Mouse (Mus musculus): ENCODE measurements around the gene Lrp3.
A peak's percentile ranks its signal among the peaks of the same experiment; 100 is the strongest.
"Not testable (repeated sequence)": the region's sequence is repeated elsewhere in the genome, so short reads cannot be mapped to it uniquely, and the experiment has no call there.

Gene Lrp3

DNA sequence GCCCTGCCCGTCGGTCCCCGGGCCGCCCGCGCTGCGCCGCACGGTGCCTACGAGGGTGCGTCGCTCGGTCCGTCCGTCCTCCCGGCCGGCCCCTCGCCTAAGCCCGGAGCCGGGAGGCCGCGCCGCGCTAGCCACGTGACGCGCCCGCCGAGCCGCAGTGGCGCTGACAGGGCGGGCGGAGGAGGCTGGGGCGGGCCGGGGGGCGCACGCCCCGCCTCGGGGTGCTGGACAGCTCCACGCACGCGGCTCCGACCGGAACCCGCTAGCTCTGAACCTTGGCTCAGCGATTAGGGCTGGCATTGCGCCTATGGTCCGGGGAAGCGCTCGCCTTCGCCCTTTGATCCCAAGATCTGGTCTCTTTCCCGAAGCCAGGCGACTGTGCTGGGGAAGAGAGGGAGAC lies at the start of gene Lrp3:
Gene Lrp3, minus strand, starts transcription at position 274 of the 400 bp plus-strand sequence.
- DNase-seq (ENCODE audit: low spot score in 2 of 2), result no peak

DNA sequence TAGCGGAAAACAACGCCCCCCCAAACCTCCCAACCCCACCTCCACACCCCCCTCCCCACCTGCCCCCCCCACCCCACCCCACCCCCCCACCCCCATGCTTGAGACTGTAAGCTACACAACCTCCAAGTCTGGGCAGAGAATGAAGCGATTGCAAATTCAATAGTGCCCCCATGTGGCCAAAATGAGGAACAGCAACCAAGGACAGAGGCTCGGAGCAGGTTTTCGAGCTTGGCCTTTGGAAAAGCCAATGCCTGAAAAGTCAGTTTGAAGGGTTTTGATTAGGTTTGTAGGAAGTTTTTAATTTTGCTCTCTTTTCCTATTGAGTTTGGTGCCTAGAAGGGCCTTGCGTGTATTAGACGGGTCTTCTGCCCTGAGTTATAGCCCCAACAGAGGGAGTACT lies 49.4 kb upstream of the Lrp3 start:
- peak in 1 of 2 experiments; percentile 36 for DNase-seq (ENCODE audit: low spot score in 2 of 2)

DNA sequence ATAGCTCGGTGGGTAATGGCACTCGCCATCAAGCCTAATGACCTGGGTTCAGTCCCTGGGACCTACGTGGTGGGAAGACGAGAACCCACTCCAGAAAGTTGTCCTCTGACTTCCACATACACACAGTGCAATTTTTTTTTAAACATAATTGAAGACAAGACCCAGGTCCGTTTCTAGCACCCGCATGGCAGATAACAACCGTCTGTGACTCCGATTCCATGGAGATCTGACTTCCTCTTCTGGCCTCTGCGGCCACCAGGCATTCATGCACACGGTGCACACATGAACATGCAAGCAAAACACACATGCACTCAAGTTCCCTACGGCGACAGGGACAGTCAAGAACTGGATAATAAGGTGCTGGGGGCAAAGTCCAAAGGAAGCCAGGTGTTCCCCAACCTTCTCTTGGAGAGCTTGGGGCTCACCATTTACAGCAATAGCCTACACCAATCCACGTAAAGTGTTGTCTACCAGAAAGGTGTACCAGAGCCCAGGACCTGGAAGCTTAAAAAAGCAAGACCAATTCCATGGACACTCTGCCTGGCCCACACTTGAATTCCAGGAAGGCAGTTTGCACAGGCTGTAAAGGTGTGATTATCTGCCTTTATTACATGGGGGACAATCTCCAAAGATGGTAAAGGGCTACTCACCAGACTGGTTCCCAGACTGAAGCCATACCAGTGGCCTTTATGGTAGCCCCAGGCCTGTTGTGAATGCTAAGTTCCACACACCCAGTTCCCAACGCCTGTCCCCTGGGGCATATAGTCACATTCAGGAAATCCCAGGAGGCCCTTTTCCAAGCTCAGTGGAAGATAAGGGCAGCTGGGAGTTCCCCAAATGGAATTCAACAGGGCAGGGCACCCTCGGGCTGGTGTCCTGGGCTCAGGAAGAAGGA lies 48.5 kb upstream of the Lrp3 start:
- DNase-seq (ENCODE audit: low spot score in 2 of 2), result no peak

DNA sequence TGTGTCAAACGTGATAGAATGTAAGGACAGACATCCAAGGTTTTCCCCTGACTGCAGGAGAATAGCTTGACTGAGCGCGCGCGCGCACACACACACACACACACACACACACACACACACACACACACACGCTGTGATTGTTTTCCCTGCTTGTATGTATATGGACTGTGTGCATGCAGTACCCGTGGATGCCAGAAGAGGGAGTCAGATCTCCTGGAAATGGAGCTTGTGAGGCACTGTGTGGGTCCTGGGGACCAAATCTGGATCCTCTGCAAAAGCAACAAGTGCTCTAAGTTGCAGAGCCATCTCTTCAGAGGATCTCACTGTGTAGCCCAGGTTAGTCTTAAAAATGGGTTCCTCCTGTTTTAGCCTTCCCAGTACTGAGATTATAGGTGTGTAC lies 44.1 kb upstream of the Lrp3 start:
- DNase-seq (ENCODE audit: low spot score in 2 of 2), result no peak

DNA sequence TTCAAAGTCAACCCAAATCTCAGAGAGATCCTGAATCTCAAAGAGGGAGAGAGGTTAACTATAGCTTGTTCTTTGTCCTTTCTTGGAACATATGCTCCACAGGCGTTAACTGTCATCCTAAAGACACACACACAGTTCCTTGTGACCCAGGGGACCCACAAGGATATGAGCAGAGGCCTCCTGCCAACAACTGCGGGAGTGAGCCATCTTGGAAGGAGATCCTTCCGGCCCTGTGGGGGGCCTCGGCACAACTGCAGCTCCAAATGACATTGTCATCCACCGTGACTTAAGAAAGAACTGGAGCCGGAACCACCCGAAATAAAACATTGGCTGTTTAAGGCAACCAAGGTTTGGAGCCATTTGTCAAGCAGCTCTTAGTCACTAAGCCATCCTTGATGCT lies 43.0 kb upstream of the Lrp3 start:
- DNase-seq (ENCODE audit: low spot score in 2 of 2), result no peak

DNA sequence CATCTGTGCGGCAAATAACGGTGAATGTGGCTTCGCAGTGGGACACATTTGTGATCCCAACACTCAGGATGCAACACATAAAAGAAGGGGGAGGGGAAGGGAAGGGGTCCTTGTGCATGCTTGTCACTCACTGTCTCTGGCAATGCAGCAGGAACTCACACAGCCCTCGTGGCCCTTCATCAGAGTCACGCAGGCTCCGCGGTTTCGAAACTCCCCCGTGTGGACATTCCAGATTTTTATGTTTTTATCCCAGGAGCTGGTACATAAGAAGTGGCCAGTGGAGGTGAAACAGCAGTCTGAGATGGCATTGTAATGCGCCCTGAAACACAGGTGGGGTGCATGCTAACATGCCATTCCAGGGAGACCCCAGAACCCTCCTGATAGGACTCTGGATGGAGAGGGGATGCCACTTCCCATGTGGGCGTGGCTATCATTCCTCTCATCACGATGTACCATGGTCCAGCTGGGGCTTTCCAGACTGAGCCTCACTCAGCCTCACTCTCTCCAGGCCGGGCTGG lies 36.8 kb upstream of the Lrp3 start:
- no peak for DNase-seq (ENCODE audit: low spot score in 2 of 2)

DNA sequence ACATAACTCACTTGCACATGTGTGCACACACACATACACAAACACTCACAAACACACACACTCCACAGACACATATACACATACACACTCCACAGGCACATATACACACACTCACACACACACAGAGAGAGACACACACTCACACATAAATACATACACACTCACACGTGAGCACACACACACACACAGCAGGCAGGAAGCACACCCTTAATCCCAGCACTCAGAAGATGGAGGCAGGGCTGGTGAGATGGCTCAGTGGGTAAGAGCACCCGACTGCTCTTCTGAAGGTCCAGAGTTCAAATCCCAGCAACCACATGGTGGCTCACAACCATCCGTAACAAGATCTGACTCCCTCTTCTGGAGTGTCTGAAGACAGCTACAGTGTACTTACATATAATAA lies 22.6 kb upstream of the Lrp3 start:
- DNase-seq (ENCODE audit: low spot score in 2 of 2), result not testable (repeated sequence)

DNA sequence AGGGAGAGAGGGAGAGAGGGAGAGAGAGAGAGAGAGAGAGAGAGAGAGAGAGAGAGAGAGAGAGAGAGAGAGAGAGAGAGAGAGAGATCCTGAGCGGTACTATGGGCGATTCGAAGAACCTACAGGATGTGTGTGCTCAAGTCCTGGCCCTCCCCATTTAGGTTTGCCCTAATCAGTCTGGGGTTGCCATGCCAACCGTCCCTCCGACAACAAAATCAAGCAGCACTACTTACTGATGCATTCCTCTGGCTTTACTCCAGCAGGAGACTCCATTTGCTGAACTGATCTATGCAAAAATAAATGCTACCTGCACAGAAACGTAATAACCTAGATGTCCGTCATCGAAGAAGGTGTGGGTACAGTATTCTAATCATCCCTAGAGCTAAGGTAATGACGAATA lies 20.0 kb upstream of the Lrp3 start:
- peak in 1 of 2 experiments; percentile 31 for DNase-seq (ENCODE audit: low spot score in 2 of 2)

DNA sequence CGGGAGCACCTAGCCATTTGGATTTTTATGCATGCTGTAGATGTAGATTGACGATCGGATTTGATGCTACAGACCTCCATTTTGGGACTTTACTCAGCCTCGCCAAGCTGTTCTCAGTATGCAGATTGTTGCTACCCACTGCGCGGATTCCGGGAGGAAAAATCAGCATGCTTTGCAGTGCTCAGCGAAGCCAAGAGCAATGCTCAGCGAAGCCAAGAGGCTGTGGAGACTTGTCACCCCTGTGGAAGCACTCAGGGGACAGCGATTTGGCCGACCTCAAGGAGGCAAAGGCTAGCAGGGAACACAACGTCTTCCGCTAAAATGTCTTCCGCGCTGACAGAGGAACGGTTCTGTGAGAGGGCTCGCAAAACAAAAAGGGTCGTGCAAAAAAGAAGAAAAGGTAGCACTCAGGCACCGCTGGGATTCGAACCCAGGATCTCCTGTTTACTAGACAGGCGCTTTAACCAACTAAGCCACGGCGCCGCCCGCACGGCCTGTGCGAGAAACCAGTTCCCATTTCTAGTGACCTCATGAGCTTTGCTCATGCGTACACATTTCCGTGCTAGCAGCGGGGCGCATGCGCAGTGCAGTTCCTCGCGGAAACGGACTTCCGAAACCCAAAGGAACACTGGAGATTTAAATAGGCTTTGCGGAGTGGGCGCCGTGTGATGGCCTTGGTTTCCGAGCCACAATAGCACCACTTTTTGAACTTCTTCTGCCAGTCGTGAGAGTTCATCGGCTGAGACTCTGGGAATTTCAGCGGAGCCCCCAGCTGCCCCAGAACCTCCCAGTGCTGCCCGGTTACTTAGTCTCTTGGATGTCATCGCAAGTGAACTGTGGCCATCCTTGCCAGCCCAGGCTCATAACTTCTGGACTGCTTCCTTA lies 19.3 kb upstream of the Lrp3 start:
- peak; percentile 95 to 98 for DNase-seq (ENCODE audit: low spot score in 2 of 2)

DNA sequence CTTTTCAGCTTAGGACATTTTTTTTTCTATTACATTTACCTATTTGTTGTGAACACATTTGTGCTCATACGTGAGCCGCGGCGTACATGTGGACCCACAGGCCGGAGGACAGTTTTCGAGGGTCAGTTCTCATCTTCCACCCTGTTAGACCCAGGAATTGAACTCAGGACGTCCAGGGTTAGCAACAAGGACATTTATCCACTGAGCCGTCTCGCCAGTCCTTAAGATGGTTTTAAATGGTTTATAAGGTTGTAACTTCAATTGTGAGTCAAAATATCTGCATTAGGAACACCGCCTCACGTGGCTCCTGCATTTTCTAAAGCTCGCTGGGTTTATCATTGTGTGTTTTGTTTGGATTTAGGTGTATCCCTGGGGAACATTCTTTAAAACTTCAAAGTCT lies 18.6 kb upstream of the Lrp3 start:
- no peak for DNase-seq (ENCODE audit: low spot score in 2 of 2)

DNA sequence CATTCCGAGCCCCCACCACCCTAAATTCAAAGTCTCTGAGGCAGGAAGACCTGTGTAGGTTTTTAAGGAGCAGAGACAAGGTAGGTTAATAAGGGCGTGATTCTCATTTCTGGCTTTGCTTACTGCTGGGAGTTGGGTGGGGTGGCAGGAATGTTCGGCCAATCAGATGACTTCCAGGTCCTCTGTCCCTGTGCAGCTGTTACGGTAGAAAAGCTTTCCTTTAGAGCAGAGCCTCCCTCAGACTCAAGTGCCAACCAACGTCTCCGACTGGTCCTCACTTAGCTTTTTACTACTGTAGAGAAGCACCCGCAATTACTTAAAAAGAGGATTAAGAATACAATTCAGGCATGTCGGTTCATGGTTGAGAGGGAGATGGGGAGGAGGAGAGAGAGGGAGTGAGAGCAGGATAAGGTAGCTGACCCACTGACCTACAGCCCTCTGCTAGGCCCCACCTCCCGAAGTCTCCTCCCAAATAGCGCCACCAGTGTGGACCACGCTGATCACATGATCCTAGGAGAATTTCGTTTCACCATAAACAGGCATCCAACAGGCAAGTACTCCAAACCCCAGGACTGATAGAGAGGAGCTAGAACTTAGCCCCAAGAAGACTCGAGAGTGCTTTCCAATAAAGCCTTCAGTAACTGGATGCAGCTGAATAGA lies 17.6 kb upstream of the Lrp3 start:
- no peak for DNase-seq (ENCODE audit: low spot score in 2 of 2)

DNA sequence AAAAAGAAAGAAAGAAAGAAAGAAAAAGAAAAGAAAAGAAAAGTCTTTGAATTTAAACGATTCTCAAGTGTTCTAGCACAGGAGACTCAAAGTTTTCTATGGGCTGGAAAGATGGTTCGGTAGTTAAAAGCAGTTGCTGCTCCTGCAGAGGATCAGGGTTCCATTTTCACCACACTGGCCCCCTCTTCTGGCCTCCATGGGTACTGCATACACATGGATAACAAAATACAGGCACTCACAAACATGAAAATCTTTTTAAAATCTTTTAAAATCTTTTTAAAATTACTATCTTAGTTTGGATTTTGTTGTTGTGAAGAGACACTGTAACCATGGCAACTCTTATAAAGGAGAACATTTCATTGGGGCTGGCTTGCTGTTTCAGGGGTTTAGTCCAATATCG lies 15.0 kb upstream of the Lrp3 start:
- DNase-seq (ENCODE audit: low spot score in 2 of 2), result no peak

DNA sequence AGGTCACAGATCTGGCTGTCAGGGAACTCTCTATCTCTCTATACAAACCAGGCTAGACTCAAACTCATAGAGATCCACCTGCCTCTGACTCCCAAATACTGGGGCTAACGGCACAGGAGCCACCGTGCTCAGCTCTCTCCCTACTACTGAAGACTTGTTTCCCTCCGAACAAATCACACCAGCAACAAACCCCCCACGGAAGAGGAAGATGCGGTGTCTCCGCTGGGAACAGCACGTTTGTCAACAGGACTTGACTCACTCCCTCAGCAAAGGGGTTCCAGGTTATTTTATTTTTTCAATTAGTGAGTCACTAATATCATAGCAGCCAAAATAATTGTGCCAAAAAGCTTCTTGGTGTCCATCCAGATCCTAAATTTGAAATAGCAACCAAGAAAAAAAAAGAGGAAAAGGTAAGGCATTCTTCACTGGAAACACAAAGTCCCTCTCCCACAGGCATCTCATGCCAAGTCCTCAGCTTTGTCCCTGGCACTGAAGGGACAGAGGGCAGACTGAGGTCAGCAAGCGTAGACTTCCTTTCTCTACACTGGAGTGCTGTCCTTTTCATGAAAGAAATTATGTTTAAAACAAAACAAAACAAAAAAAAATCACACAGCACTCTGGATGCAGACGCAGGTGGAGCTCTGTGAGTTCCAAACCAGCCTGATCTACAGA lies 5.5 kb upstream of the Lrp3 start:
- no peak for DNase-seq (ENCODE audit: low spot score in 2 of 2)

DNA sequence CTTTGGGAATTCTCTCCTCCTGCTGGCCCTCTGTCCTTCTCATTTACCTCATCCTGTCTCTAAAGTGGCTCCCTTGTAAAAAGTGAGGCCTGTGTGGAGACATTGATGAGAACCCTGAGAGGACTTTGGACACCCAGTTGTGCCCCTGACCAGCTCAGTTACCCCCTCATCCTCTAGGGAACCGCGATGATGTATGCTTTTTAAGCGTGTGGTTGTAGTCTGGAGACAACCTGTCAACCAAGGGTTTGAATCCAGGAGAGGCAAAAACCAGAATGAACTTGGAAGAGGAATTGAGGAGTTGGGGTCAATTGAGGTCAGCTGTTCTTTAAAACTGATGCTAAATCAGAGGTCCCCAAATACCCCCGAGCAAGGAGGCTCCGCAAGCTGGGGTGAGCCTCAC lies 433 bp upstream of the Lrp3 start:
- no peak for DNase-seq (ENCODE audit: low spot score in 2 of 2)

DNA sequence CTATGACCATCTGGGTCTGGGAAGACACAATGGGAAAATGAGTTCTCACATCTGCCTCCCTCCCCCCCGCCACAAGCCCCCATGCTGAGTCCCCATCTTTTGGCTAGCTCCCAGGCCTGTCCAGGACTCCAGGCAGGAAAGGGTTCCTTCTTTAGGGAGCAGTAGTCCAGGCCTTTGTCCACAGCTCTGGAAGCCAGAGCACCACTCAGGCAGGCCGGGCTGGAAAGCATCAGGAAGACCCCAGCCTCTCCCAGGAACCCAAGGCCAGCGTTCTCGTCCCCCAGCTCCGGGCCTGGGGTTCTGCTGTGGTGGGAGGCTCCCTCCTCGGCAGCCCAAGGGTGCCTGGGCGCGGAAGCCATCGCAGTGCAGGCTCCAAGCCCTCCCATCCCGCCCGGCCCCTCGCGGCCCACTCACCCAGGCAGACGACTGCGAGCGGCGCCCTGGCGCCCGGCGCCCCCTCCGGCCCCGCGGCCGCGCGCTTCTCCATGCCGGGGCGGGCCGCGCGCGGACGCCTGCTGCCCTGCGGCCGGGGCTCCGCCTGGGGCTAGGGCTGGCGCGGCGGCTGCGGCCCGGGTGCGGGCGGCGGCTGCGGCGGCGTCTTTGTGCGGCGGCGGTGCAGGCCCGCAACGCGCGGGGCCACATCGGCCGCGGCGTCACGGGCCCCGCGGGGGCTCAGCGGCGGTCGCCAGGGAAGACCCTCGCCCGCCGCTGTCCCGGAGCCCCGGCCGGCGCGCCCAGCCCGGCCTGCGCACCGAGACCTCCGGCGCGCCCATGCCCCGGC lies 666 bp downstream of the Lrp3 start:
- DNase-seq (ENCODE audit: low spot score in 2 of 2), result no peak

DNA sequence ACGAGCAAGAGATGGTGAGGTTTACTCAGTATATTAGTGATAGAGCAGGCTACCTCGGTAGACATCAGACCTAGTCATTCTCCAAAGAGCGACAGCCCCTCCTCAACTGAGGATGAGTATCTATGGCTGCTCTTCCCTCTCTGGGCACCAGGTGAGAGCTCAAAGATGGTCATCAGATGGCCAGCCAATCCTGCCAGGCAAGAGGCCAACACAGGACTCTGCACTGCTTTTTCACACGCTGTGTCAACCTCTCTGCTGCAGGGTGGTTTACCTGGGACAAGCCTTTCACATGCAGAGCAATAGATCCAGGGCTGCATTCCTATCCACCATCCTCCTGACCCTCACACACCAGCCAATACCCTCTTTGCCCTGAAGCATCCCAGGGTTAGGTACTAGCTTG lies 3.5 kb downstream of the Lrp3 start:
- no peak for DNase-seq (ENCODE audit: low spot score in 2 of 2)

DNA sequence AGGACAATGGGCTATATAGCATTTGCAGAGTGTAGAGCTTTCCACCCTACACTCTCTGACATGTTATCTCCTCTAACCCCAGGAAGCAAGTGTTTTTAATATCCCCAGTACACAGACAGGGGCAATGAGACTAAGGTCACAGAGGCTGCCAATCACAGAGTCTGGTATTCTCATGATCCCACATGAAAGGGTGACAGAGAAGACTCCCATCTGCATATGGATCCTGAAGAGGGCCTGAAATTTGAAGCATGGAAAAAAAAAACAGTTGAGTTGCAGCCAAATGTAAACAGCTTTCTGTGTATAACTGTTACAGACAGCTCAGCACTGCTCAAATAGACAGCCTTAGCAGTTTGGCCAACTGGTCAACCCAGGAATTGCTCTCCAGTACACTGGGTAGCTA lies 15.5 kb downstream of the Lrp3 start:
- no peak for DNase-seq (ENCODE audit: low spot score in 2 of 2)

DNA sequence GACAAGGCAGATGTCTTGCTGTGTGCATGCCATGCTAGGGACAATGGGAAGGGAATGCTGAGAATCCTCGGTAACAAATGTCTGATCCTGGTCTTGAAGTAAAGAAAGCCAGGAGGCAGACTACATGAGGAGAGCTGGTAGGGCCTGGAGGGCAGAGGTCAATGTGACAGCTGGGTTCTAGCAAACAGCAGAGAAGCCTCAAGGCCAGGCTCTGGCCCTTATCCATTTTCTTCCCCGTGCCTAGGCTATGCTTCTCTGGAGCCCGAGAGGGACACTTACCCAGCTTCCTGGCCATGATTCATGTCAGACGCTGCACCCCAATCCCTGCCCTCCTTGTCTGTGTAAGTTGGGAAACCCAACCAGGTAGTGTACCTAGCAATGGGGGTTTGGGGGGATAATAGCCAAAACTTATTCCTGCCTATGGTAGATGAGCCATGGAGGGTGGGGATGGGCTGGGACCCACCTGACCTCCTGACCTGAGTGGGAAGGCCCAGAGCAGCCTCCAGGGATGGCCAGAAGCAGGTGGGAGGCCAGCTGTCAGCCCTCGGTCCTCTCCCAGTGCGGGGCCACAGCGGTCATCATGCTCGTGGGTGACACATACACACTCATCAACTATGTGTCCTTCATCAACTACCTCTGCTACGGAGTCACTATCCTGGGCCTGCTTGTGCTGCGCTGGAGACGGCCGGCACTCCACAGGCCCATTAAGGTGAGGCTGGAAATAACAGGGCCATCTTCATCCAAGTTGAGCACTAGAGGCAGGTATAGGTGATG lies 16.1 kb downstream of the Lrp3 start:
- DNase-seq (ENCODE audit: low spot score in 2 of 2), result no peak

DNA sequence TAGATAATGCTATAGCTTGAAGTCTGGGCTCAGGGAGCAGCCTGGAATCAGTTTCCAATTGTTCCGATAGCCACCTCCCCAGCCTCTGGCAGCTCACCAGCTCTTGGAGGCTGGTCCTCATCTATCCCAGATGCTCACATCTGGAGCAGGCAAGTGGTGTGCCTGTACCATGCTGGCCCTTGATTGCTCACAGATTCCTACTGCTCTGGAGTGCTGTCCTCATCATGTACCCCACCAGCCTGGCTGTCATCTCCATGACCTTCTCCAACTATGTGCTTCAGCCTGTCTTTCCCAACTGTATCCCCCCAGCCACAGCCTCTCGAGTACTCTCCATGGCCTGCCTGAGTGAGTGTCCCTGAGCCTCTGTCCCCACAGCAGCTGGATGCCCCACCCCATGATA lies 18.3 kb downstream of the Lrp3 start:
- no peak for DNase-seq (ENCODE audit: low spot score in 2 of 2)

DNA sequence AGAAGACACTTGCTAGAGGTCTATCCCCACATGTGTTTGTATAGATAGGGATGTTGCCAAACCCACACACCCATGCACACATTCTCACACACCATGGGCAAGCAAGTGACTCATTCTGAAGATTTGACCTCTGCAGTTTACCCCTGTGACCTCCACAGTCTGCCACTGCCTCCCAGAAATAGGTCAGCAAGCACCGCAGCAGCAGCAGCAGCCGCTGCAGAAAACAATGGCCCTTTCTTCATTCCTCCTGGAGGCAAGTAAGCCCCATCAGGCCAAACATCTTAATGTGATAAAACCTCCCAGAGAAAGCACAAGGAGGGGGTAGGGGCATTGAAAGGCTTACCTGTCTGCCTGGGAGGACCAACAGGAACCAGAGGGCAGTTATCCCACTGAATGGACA lies 24.0 kb downstream of the Lrp3 start:
- no peak for DNase-seq (ENCODE audit: low spot score in 2 of 2)

Data from spleen, postnatal 4 days (tissue).